Mouse (Mus musculus) intestine, postnatal 0 days (tissue): ENCODE measurements around the gene Sap30bp. TPM values are rescaled to one million over a fixed set of nuclear protein-coding genes. Genes with fewer than 3 reads are reported as not detected.

ENCODE experiments used
- ATAC-seq: fragments of 200-750 bp; cut with Nextera tagmentation; 2 replicates; pipeline ENCODE4 v1.8.0; 2017; ENCODE audit warnings: mild to moderate bottlenecking, moderate TSS enrichment, moderate library complexity
- H3K27ac ChIP-seq: fragments of 300-500 bp; sonication (generic); 2 replicates; pipeline ENCODE4 v1.5.1; 2014; ENCODE audit warnings: mild to moderate bottlenecking, low read depth, low read length, moderate library complexity
- H3K27me3 ChIP-seq: fragments of 300-500 bp; sonication (generic); replicated peaks from 2 replicates; pipeline ENCODE4 v1.6.1; 2014; ENCODE audit warnings: low read length, mixed read lengths; ENCODE audit not compliant: control insufficient read depth, insufficient read depth
- H3K36me3 ChIP-seq: fragments of 300-500 bp; sonication (generic); 2 replicates; pipeline ENCODE4 v1.6.1; 2014; ENCODE audit warnings: mild to moderate bottlenecking, moderate library complexity; ENCODE audit not compliant: control insufficient read depth, insufficient read depth
- H3K4me1 ChIP-seq: fragments of 300-500 bp; sonication (generic); replicated peaks from 2 replicates; pipeline ENCODE4 v1.6.1; 2014; ENCODE audit warnings: antibody characterized with exemption, low read length, mixed read lengths; ENCODE audit not compliant: control insufficient read depth, insufficient read depth
- H3K4me2 ChIP-seq: fragments of 300-500 bp; sonication (generic); replicated peaks from 2 replicates; pipeline ENCODE4 v1.6.1; 2014; ENCODE audit warnings: low read depth, mild to moderate bottlenecking, moderate library complexity
- H3K4me3 ChIP-seq: fragments of 300-500 bp; sonication (generic); 2 replicates; pipeline ENCODE4 v1.5.1; 2014; ENCODE audit warnings: low read depth, low read length
- H3K9ac ChIP-seq: fragments of 300-500 bp; sonication (generic); 2 replicates; pipeline ENCODE4 v1.6.1; 2014; ENCODE audit warnings: mild to moderate bottlenecking, low read depth, low read length
- H3K9me3 ChIP-seq: fragments of 300-500 bp; sonication (generic); 2 replicates; pipeline ENCODE4 v1.6.1; 2016; ENCODE audit warnings: mixed run types; ENCODE audit not compliant: control insufficient read depth
- CTCF ChIP-seq: sonication (generic); IDR thresholded peaks from 2 replicates; pipeline ENCODE4 v1.5.1; 2016; ENCODE audit warnings: low read depth, mild to moderate bottlenecking, control low read depth, antibody characterized with exemption, moderate library complexity
- WGBS: fragments of 180-500 bp; shearing (Covaris S2); extraction: QIAGEN DNeasy Blood & Tissue Kit; methylation state at CpG from one replicate; pipeline ENCODE4 v1.1.7; 2014; 5-methylcytosine and 5-hydroxymethylcytosine counted together
- polyA plus RNA-seq: library from polyadenylated mRNA; unstranded; fragments of >200 nt; fragmentation: Nextera tagmentation; extraction: Ambion mirVana; gene quantifications from 2 replicates; pipeline ENCODE4 v1.2.1, GENCODE M21; 2015

Gene Sap30bp
- polyA plus RNA-seq, 1 experiment from 2014 or later, result 28.8 TPM

GRCm38 (mm10) chr11:115892213-115892612 is 40.9 kb upstream of the Sap30bp start:
- Histone ChIP-seq H3K4me1 (no peaks in the 10 kb centered on the region; the same call in 1 of the 2 replicates), H3K27me3 (no peaks in the 10 kb centered on the region), H3K4me2 (no peak overlapping the region), H3K9ac (no peak overlapping the region), H3K27ac (no peak overlapping the region), H3K4me3 (no peak overlapping the region), H3K36me3 (peaks cover 79% of the 10 kb centered on the region), H3K9me3 (no peaks in the 10 kb centered on the region)
- no peak for ATAC-seq
- WGBS, result 73% methylated on average over 6 of the region's 6 CpGs
- no peak for TF ChIP-seq CTCF

- no peaks in the 10 kb centered on the region for H3K27me3 ChIP-seq
- H3K9me3 ChIP-seq, result no peaks in the 10 kb centered on the region
- TF ChIP-seq CTCF, result no peak
- no peaks in the 10 kb centered on the region; the same call in 1 of the 2 replicates for H3K4me1 ChIP-seq
- H3K4me2 ChIP-seq, result no peak overlapping the region
- peaks cover 73% of the 10 kb centered on the region for H3K36me3 ChIP-seq
- ATAC-seq, result no peak
- no peak overlapping the region for H3K4me3 ChIP-seq
- no peak overlapping the region for H3K9ac ChIP-seq
- H3K27ac ChIP-seq, result no peak overlapping the region
- WGBS, result 90% methylated on average over 9 of the region's 9 CpGs
These were observed 40.0 kb upstream of the Sap30bp start for GRCm38 (mm10) chr11:115893071-115893470.

- peak overlapping the region; percentile 35; the same call in 1 of the 2 replicates for H3K27ac ChIP-seq
- H3K9me3 ChIP-seq, result no peaks in the 10 kb centered on the region
- no peak overlapping the region for H3K9ac ChIP-seq
- no peak overlapping the region for H3K4me3 ChIP-seq
- no peak overlapping the region for H3K4me2 ChIP-seq
- 0 out of 2 replicates have a peak, but pooled peaks cover 4% of the 10 kb centered on the region for H3K4me1 ChIP-seq
- peak; percentile 71 for TF ChIP-seq CTCF
- 67% methylated on average over 14 of the region's 14 CpGs for WGBS
- no peaks in the 10 kb centered on the region for H3K27me3 ChIP-seq
- ATAC-seq, result no peak
- peaks cover 57% of the 10 kb centered on the region for H3K36me3 ChIP-seq
These were observed 38.1 kb upstream of the Sap30bp start for GRCm38 (mm10) chr11:115894755-115895520.

- H3K4me3 ChIP-seq, result no peak overlapping the region
- H3K36me3 ChIP-seq, result peaks cover 23% of the 10 kb centered on the region
- H3K9ac ChIP-seq, result no peak overlapping the region
- TF ChIP-seq CTCF, result no peak
- 86% methylated on average over 7 of the region's 7 CpGs for WGBS
- no peaks in the 10 kb centered on the region for H3K27me3 ChIP-seq
- H3K9me3 ChIP-seq, result no peaks in the 10 kb centered on the region
- no peak overlapping the region for H3K4me2 ChIP-seq
- H3K4me1 ChIP-seq, result peaks cover 11% of the 10 kb centered on the region
- no peak overlapping the region for H3K27ac ChIP-seq
- ATAC-seq, result no peak
These were observed 34.6 kb upstream of the Sap30bp start for GRCm38 (mm10) chr11:115898446-115898845.

DNA sequence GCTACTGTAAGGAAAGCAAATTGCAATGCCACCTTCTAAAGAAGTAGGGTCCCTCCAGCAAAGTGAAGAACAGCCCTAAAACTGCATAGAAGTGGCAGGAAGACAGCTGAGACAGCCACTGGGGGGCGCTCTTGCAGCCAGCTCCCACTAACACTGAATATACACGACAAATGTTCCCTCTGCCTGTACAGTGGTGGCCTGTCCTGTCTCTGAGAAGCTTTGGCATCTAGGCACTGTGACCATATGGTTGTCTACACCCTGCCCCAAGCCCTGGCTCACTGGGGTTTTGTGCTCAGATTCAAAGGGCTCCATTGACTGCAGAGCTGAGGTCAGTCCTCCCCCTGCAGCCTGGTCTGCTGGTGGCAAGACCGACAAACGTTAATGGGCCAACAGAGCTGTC is 34.2 kb upstream of the Sap30bp start:
- Histone ChIP-seq H3K4me1 (peaks cover 14% of the 10 kb centered on the region), H3K9me3 (no peaks in the 10 kb centered on the region), H3K27ac (no peak overlapping the region), H3K27me3 (no peaks in the 10 kb centered on the region), H3K36me3 (peaks cover 19% of the 10 kb centered on the region), H3K4me2 (no peak overlapping the region), H3K9ac (no peak overlapping the region), H3K4me3 (no peak overlapping the region)
- peak; percentile 83 for TF ChIP-seq CTCF
- 17% methylated on average over 4 of the region's 4 CpGs for WGBS
- ATAC-seq, result no peak

DNA sequence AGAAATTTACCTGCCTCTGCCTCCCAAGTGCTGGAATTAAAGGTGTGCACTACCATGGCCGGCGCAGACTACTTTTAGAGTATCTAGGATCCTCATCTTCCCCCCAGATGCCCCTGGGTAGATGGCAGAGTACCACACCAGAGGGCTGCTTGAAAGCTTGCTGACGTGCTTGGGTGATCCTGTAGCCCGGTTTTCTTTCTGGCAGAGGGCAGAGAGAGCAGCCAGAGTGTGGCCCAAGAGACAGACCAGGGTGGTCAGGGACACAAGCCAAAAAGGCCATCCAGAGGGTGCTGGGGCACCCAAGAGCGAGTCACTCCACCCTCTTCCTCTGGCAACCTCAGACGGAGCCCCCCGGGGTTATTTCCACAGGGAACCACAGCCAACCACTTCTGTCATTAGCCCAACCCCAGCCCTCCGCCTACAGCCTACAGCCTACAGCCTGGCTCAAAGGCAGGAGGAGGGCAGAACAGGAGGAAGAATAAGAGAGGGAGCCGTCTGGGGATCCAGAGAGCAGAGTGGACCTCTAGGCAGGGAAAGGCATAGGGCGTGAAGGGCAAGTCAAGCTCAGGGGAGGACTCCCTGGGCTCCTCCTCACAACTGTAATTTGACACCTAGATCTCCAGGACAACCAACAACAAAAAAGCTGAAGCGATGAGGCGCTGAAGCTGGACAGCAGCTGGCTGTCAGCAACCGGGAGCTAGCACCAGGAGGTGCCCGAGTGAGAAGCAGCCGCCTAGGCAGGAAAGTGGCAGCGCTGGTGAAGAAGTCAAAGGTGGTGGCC is 33.4 kb upstream of the Sap30bp start, which contains the start of gene Smim5:
Gene Smim5, plus strand, starts transcription at position 481 of the 781 bp plus-strand sequence.
- no peaks in the 10 kb centered on the region for H3K9me3 ChIP-seq
- H3K27ac ChIP-seq, result peak within 1 kb of the TSS; percentile 21; the same call in 1 of the 2 replicates
- H3K4me1 ChIP-seq, result peaks cover 16% of the 10 kb centered on the region
- peak; percentile 47 for TF ChIP-seq CTCF
- peaks cover 11% of the 10 kb centered on the region for H3K36me3 ChIP-seq
- H3K9ac ChIP-seq, result no peak within 1 kb of the TSS
- peak; percentile 31 for ATAC-seq
- no peak within 1 kb of the TSS for H3K4me3 ChIP-seq
- H3K27me3 ChIP-seq, result no peaks in the 10 kb centered on the region
- H3K4me2 ChIP-seq, result peak within 1 kb of the TSS; percentile 4; the same call in 1 of the 2 replicates
- WGBS, result 37% methylated on average over 16 of the region's 16 CpGs
